Mouse (Mus musculus): ENCODE results near the gene Abca3.
"Not testable (repeated sequence)": the region's sequence is repeated elsewhere in the genome, so short reads cannot be mapped to it uniquely, and the experiment has no call there.

Gene Abca3

GRCm38 (mm10) chr17:24415011-24415410 is 63.3 kb downstream of the Abca3 start:
- POLR2A ChIA-PET, result interaction anchor here (0.6 to 9.0 kb wide), 58 partner anchors 8 to 302 kb away, joined by 3 to 201 read pairs (median 4); partner anchors contain the start of genes Eci1 (in 4 of the 4), Ccnf (in 3 of the 4), Traf7 (in 3 of the 4) and Abca3 (in 2 of the 4)
- CTCF ChIA-PET, result interaction anchor here in 1 of 4 experiments (0.5 to 2.1 kb wide), 2 partner anchors 63 to 904 kb away, joined by 3 to 9 read pairs; partner anchors contain the start of gene Abca3

GRCm38 (mm10) chr17:24416051-24416652 is 64.4 kb downstream of the Abca3 start:
- ChIA-PET POLR2A (interaction anchor here (0.6 to 9.0 kb wide), 50 partner anchors 7 to 1412 kb away, joined by 3 to 201 read pairs (median 4); partner anchors contain the start of genes Eci1 (in 4 of the 4), Traf7 (in 3 of the 4), Abca3 (in 2 of the 4) and Ccnf (in 2 of the 4)), CTCF (interaction anchor here in 1 of 4 experiments (0.6 kb wide), 1 partner anchor 358 kb away, joined by 3 read pairs; no protein-coding TSS in a partner anchor)

GRCm38 (mm10) chr17:24423114-24423513 is 71.4 kb downstream of the Abca3 start:
- CTCF ChIA-PET, result interaction anchor here in 2 of 4 experiments (0.5 kb wide), 2 partner anchors 272 to 375 kb away, joined by 5 to 7 read pairs; no protein-coding TSS in a partner anchor

GRCm38 (mm10) chr17:24424489-24424888 is 72.7 kb downstream of the Abca3 start:
- ChIA-PET CTCF (no interaction called here), POLR2A (interaction anchor here in 3 of 4 experiments (0.6 to 4.4 kb wide), 15 partner anchors 9 to 104 kb away, joined by 3 to 54 read pairs (median 4); partner anchors contain the start of genes Rnps1 (in 2 of the 3), Traf7 (in 2 of the 3), Abca3 (in 1 of the 3) and Dnase1l2 (in 1 of the 3))

More at GRCm38 (mm10) chr17:24423114-24423513, 71.4 kb downstream of the Abca3 start:
- POLR2A ChIA-PET, result interaction anchor here in 3 of 4 experiments (0.7 to 4.4 kb wide), 22 partner anchors 8 to 717 kb away, joined by 3 to 54 read pairs (median 5); partner anchors contain the start of genes Rnps1 (in 2 of the 3), Traf7 (in 2 of the 3), Ccnf (in 1 of the 3) and Fahd1 (in 1 of the 3)

- POLR2A ChIA-PET, result interaction anchor here in 3 of 4 experiments (0.6 to 9.9 kb wide), 8 partner anchors 10 to 359 kb away, joined by 3 to 123 read pairs (median 9); partner anchors contain the start of genes Rnps1 (in 2 of the 3), Mlst8 (in 1 of the 3) and Traf7 (in 1 of the 3)
- CTCF ChIA-PET, result not testable (repeated sequence)
These were observed 73.6 kb downstream of the Abca3 start for GRCm38 (mm10) chr17:24425326-24425725.

GRCm38 (mm10) chr17:24425905-24426304 is 74.2 kb downstream of the Abca3 start:
- CTCF ChIA-PET, result interaction anchor here in 2 of 4 experiments (0.5 to 1.0 kb wide), 3 partner anchors 193 to 1142 kb away, joined by 3 to 7 read pairs (median 3); no protein-coding TSS in a partner anchor
- POLR2A ChIA-PET, result interaction anchor here (0.5 to 9.9 kb wide), 37 partner anchors 8 to 254 kb away, joined by 3 to 201 read pairs (median 5); partner anchors contain the start of genes Rnps1 (in 3 of the 4), Traf7 (in 3 of the 4), Mlst8 (in 2 of the 4) and Ccnf (in 1 of the 4)

- ChIA-PET CTCF (interaction anchor here in 3 of 4 experiments (0.5 to 1.3 kb wide), 10 partner anchors 10 to 1141 kb away, joined by 3 to 7 read pairs (median 3); no protein-coding TSS in a partner anchor), POLR2A (interaction anchor here (0.5 to 9.9 kb wide), 69 partner anchors 7 to 382 kb away, joined by 3 to 201 read pairs (median 4); partner anchors contain the start of genes Pkd1 (in 3 of the 4), Rnps1 (in 3 of the 4), Traf7 (in 3 of the 4) and Abca3 (in 2 of the 4))
These were observed 74.9 kb downstream of the Abca3 start, which contains the start of gene Eci1 for GRCm38 (mm10) chr17:24426471-24427169. Eci1 (plus strand) TSS chr17:24426641.

- CTCF ChIA-PET, result interaction anchor here in 3 of 4 experiments (0.6 to 1.3 kb wide), 6 partner anchors 10 to 220 kb away, joined by 3 to 4 read pairs (median 3); no protein-coding TSS in a partner anchor
- POLR2A ChIA-PET, result interaction anchor here (0.5 to 9.9 kb wide), 59 partner anchors 8 to 383 kb away, joined by 3 to 201 read pairs (median 4); partner anchors contain the start of genes Pkd1 (in 3 of the 4), Rnps1 (in 3 of the 4), Traf7 (in 3 of the 4) and Abca3 (in 2 of the 4)
These were observed 75.4 kb downstream of the Abca3 start for GRCm38 (mm10) chr17:24427170-24427557.

GRCm38 (mm10) chr17:24429201-24429983 is 77.6 kb downstream of the Abca3 start:
- CTCF ChIA-PET, result interaction anchor here in 3 of 4 experiments (0.6 to 1.4 kb wide), 7 partner anchors 11 to 261 kb away, joined by 3 to 6 read pairs (median 3); partner anchors contain the start of gene Syngr3 (in 1 of the 3)
- POLR2A ChIA-PET, result interaction anchor here (0.6 to 9.9 kb wide), 37 partner anchors 7 to 861 kb away, joined by 3 to 201 read pairs (median 4); partner anchors contain the start of genes Rnps1 (in 3 of the 4), Ccnf (in 2 of the 4), Pkd1 (in 2 of the 4) and Traf7 (in 2 of the 4)

- ChIA-PET CTCF (interaction anchor here in 3 of 4 experiments (0.5 to 2.4 kb wide), 12 partner anchors 9 to 468 kb away, joined by 3 to 7 read pairs (median 3); partner anchors contain the start of gene Eci1 (in 1 of the 3)), POLR2A (interaction anchor here in 3 of 4 experiments (0.8 to 6.2 kb wide), 17 partner anchors 9 to 198 kb away, joined by 3 to 63 read pairs (median 5); partner anchors contain the start of genes Eci1 (in 3 of the 3), Rnps1 (in 2 of the 3), E4f1 (in 1 of the 3) and Pgp (in 1 of the 3))
These were observed 85.3 kb downstream of the Abca3 start for GRCm38 (mm10) chr17:24437016-24437415.

GRCm38 (mm10) chr17:24440377-24440776 is 88.6 kb downstream of the Abca3 start:
- POLR2A ChIA-PET, result interaction anchor here in 3 of 4 experiments (0.6 to 6.2 kb wide), 25 partner anchors 8 to 199 kb away, joined by 3 to 63 read pairs (median 3); partner anchors contain the start of genes Eci1 (in 2 of the 3), Mlst8 (in 2 of the 3), Rnps1 (in 2 of the 3) and Abca3 (in 1 of the 3)
- CTCF ChIA-PET, result interaction anchor here in 2 of 4 experiments (0.8 to 1.7 kb wide), 7 partner anchors 9 to 597 kb away, joined by 3 to 5 read pairs (median 4); partner anchors contain the start of genes Mlst8 (in 1 of the 2), Prss32 (in 1 of the 2), Prss41 (in 1 of the 2) and Rnps1 (in 1 of the 2)

GRCm38 (mm10) chr17:24441148-24441547 is 89.4 kb downstream of the Abca3 start:
- CTCF ChIA-PET, result interaction anchor here in 2 of 4 experiments (0.6 to 1.7 kb wide), 6 partner anchors 9 to 597 kb away, joined by 4 to 5 read pairs (median 4); partner anchors contain the start of genes Mlst8 (in 1 of the 2), Prss32 (in 1 of the 2) and Prss41 (in 1 of the 2)
- POLR2A ChIA-PET, result interaction anchor here in 3 of 4 experiments (0.9 to 6.2 kb wide), 19 partner anchors 9 to 228 kb away, joined by 3 to 63 read pairs (median 3); partner anchors contain the start of genes Eci1 (in 2 of the 3), Abca3 (in 1 of the 3), Pkd1 (in 1 of the 3) and Rnps1 (in 1 of the 3)

GRCm38 (mm10) chr17:24442107-24442506 is 90.4 kb downstream of the Abca3 start:
- POLR2A ChIA-PET, result interaction anchor here (0.6 to 1.7 kb wide), 17 partner anchors 9 to 227 kb away, joined by 3 to 11 read pairs (median 3); partner anchors contain the start of genes Mlst8 (in 1 of the 4), Pkd1 (in 1 of the 4), Traf7 (in 1 of the 4) and Zfp598 (in 1 of the 4)
- CTCF ChIA-PET, result interaction anchor here in 2 of 4 experiments (0.6 to 1.2 kb wide), 3 partner anchors 22 to 49 kb away, joined by 3 to 8 read pairs (median 4); partner anchors contain the start of gene Mlst8 (in 1 of the 2)

GRCm38 (mm10) chr17:24442632-24443155 is 90.9 kb downstream of the Abca3 start, which contains the start of gene Dnase1l2:
Dnase1l2 (minus strand) TSS chr17:24443105.
- POLR2A ChIA-PET, result interaction anchor here (0.6 to 1.7 kb wide), 20 partner anchors 8 to 226 kb away, joined by 3 to 11 read pairs (median 3); partner anchors contain the start of genes Mlst8 (in 1 of the 4), Npw (in 1 of the 4), Pkd1 (in 1 of the 4) and Traf7 (in 1 of the 4)
- CTCF ChIA-PET, result interaction anchor here in 2 of 4 experiments (0.5 to 1.2 kb wide), 5 partner anchors 21 to 73 kb away, joined by 3 to 8 read pairs (median 3); partner anchors contain the start of gene Mlst8 (in 1 of the 2)

GRCm38 (mm10) chr17:24443409-24443808 is 91.7 kb downstream of the Abca3 start:
- ChIA-PET CTCF (interaction anchor here in 2 of 4 experiments (0.6 to 1.1 kb wide), 2 partner anchors 49 to 52 kb away, joined by 3 to 4 read pairs; no protein-coding TSS in a partner anchor), POLR2A (interaction anchor here in 3 of 4 experiments (0.6 to 1.1 kb wide), 4 partner anchors 9 to 51 kb away, joined by 3 read pairs; no protein-coding TSS in a partner anchor)
